Mouse (Mus musculus) lung, embryonic 16.5 days (tissue): ENCODE results near the gene Rad51d. TPM values are rescaled to one million over a fixed set of nuclear protein-coding genes. Genes with fewer than 3 reads are reported as not detected.

Experiments
- ATAC-seq: fragments of 200-750 bp; cut with Nextera tagmentation; 2 replicates; pipeline ENCODE4 v1.8.0; 2017; ENCODE audit warnings: low read depth, mild to moderate bottlenecking, moderate library complexity
- H3K27ac ChIP-seq: fragments of 300-500 bp; sonication (generic); 2 replicates; pipeline ENCODE4 v1.5.1; 2014; ENCODE audit warnings: mild to moderate bottlenecking, control low read depth, low read length
- H3K27me3 ChIP-seq: fragments of 300-500 bp; sonication (generic); 2 replicates; pipeline ENCODE4 v1.6.1; 2014; ENCODE audit warnings: low read depth, low read length, mixed read lengths; ENCODE audit not compliant: control insufficient read depth, insufficient read depth
- H3K36me3 ChIP-seq: fragments of 300-500 bp; sonication (generic); 2 replicates; pipeline ENCODE4 v1.6.1; 2014; ENCODE audit warnings: low read length; ENCODE audit not compliant: control insufficient read depth, insufficient read depth
- H3K4me1 ChIP-seq: fragments of 300-500 bp; sonication (generic); replicated peaks from 2 replicates; pipeline ENCODE4 v1.6.1; 2014; ENCODE audit warnings: low read length, mixed read lengths; ENCODE audit not compliant: control insufficient read depth, insufficient read depth
- H3K4me2 ChIP-seq: fragments of 300-500 bp; sonication (generic); 2 replicates; pipeline ENCODE4 v1.6.1; 2014; ENCODE audit warnings: low read depth, low read length, control low read depth
- H3K4me3 ChIP-seq: fragments of 300-500 bp; sonication (generic); 2 replicates; pipeline ENCODE4 v1.5.1; 2014; ENCODE audit warnings: mild to moderate bottlenecking, low read length, control low read depth
- H3K9ac ChIP-seq: fragments of 300-500 bp; sonication (generic); 2 replicates; pipeline ENCODE4 v1.6.1; 2014; ENCODE audit warnings: low read length, control low read depth
- H3K9me3 ChIP-seq: fragments of 300-500 bp; sonication (generic); 2 replicates; pipeline ENCODE4 v1.6.1; 2016; ENCODE audit warnings: low read length; ENCODE audit not compliant: control insufficient read depth
- WGBS: fragments of 180-500 bp; shearing (Covaris S2); extraction: QIAGEN DNeasy Blood & Tissue Kit; methylation state at CpG from one replicate; pipeline ENCODE4 v1.1.7; 2014; 5-methylcytosine and 5-hydroxymethylcytosine counted together
- polyA plus RNA-seq: library from polyadenylated mRNA; unstranded; fragments of >200 nt; fragmentation: Nextera tagmentation; extraction: Ambion mirVana; gene quantifications from 2 replicates; pipeline ENCODE4 v1.2.1, GENCODE M21; 2015

Gene Rad51d
- polyA plus RNA-seq, 1 experiment from 2014 or later: 14.0 TPM

GRCm38 (mm10) chr11:82920768-82921167, 30.4 kb upstream of the Rad51d start:
- 32% methylated on average over 10 of the region's 10 CpGs for WGBS
- Histone ChIP-seq H3K9ac (no peak overlapping the region), H3K9me3 (no peaks in the 10 kb centered on the region), H3K36me3 (no peaks in the 10 kb centered on the region), H3K27me3 (no peaks in the 10 kb centered on the region), H3K4me1 (no peaks in the 10 kb centered on the region), H3K27ac (no peak overlapping the region), H3K4me2 (no peak overlapping the region), H3K4me3 (no peak overlapping the region)
- no peak for ATAC-seq

- Histone ChIP-seq H3K36me3 (no peaks in the 10 kb centered on the region), H3K27ac (no peak overlapping the region)
Observed at GRCm38 (mm10) chr11:82914711-82915352, 24.4 kb upstream of the Rad51d start.

GRCm38 (mm10) chr11:82910679-82911389, 20.4 kb upstream of the Rad51d start:
- Histone ChIP-seq H3K27me3 (peaks cover 2% of the 10 kb centered on the region; the same call in 1 of the 2 replicates), H3K36me3 (no peaks in the 10 kb centered on the region), H3K9me3 (no peaks in the 10 kb centered on the region), H3K4me3 (no peak overlapping the region), H3K27ac (no peak overlapping the region), H3K9ac (no peak overlapping the region), H3K4me1 (peaks cover 10% of the 10 kb centered on the region), H3K4me2 (no peak overlapping the region)
- no peak for ATAC-seq
- WGBS: 65% methylated on average over 11 of the region's 11 CpGs

More at GRCm38 (mm10) chr11:82914711-82915352, 24.4 kb upstream of the Rad51d start:
- 4% methylated on average over 16 of the region's 16 CpGs for WGBS
- H3K4me2 ChIP-seq: peak overlapping the region; percentile 50
- peaks cover 2% of the 10 kb centered on the region; the same call in 1 of the 2 replicates for H3K27me3 ChIP-seq
- peak; percentile 63 for ATAC-seq
- H3K9ac ChIP-seq: no peak overlapping the region
- peaks cover 4% of the 10 kb centered on the region; the same call in 1 of the 2 replicates for H3K4me1 ChIP-seq
- no peaks in the 10 kb centered on the region for H3K9me3 ChIP-seq
- peak overlapping the region; percentile 15; the same call in 1 of the 2 replicates for H3K4me3 ChIP-seq

- 83% methylated on average over 4 of the region's 4 CpGs for WGBS
Observed at GRCm38 (mm10) chr11:82910250-82910649, 19.8 kb upstream of the Rad51d start, which contains the start of gene Unc45b. Gene Unc45b (plus strand): TSS chr11:82910550.

GRCm38 (mm10) chr11:82908608-82908989, 18.2 kb upstream of the Rad51d start:
- no peak overlapping the region for H3K27ac ChIP-seq
- H3K4me1 ChIP-seq: peaks cover 6% of the 10 kb centered on the region
- ATAC-seq: no peak
- H3K4me2 ChIP-seq: peak overlapping the region; percentile 86
- H3K36me3 ChIP-seq: peaks cover 12% of the 10 kb centered on the region
- peak overlapping the region; percentile 82 for H3K4me3 ChIP-seq
- peaks cover 2% of the 10 kb centered on the region; the same call in 1 of the 2 replicates for H3K27me3 ChIP-seq
- 60% methylated on average over 7 of the region's 10 CpGs for WGBS
- H3K9me3 ChIP-seq: no peaks in the 10 kb centered on the region
- peak overlapping the region; percentile 84 for H3K9ac ChIP-seq

More at GRCm38 (mm10) chr11:82910250-82910649, 19.8 kb upstream of the Rad51d start, which contains the start of gene Unc45b:
- no peak for ATAC-seq
- H3K36me3 ChIP-seq: no peaks in the 10 kb centered on the region
- peaks cover 10% of the 10 kb centered on the region for H3K4me1 ChIP-seq
- no peak within 1 kb of the TSS for H3K9ac ChIP-seq
- no peak within 1 kb of the TSS for H3K27ac ChIP-seq
- no peaks in the 10 kb centered on the region for H3K9me3 ChIP-seq
- no peak within 1 kb of the TSS for H3K4me2 ChIP-seq
- H3K27me3 ChIP-seq: peaks cover 2% of the 10 kb centered on the region; the same call in 1 of the 2 replicates
- no peak within 1 kb of the TSS for H3K4me3 ChIP-seq

GRCm38 (mm10) chr11:82907651-82908607, 17.5 kb upstream of the Rad51d start, which contains the start of gene Nle1:
Gene Nle1 (minus strand): TSS chr11:82908411.
- H3K27ac ChIP-seq: no peak within 1 kb of the TSS
- peaks cover 16% of the 10 kb centered on the region for H3K36me3 ChIP-seq
- ATAC-seq: peak; percentile 80

GRCm38 (mm10) chr11:82905816-82906215, 15.4 kb upstream of the Rad51d start:
- WGBS: 84% methylated on average over 5 of the region's 5 CpGs
- Histone ChIP-seq H3K27me3 (no peaks in the 10 kb centered on the region; the same call in 1 of the 2 replicates), H3K27ac (no peak overlapping the region), H3K4me3 (no peak overlapping the region), H3K36me3 (peaks cover 26% of the 10 kb centered on the region), H3K9ac (no peak overlapping the region), H3K4me2 (no peak overlapping the region), H3K4me1 (peaks cover 6% of the 10 kb centered on the region), H3K9me3 (no peaks in the 10 kb centered on the region)
- no peak for ATAC-seq

More at GRCm38 (mm10) chr11:82907651-82908607, 17.5 kb upstream of the Rad51d start, which contains the start of gene Nle1:
- Histone ChIP-seq H3K4me1 (peaks cover 6% of the 10 kb centered on the region), H3K4me3 (peak within 1 kb of the TSS; percentile 82), H3K4me2 (peak within 1 kb of the TSS; percentile 86), H3K27me3 (no peaks in the 10 kb centered on the region; the same call in 1 of the 2 replicates), H3K9ac (peak within 1 kb of the TSS; percentile 84), H3K9me3 (no peaks in the 10 kb centered on the region)
- 1% methylated on average over 68 of the region's 73 CpGs for WGBS

- no peaks in the 10 kb centered on the region for H3K9me3 ChIP-seq
- no peak overlapping the region for H3K4me2 ChIP-seq
- H3K27ac ChIP-seq: no peak overlapping the region
- H3K9ac ChIP-seq: no peak overlapping the region
- no peak overlapping the region for H3K4me3 ChIP-seq
- 51% methylated on average over 8 of the region's 8 CpGs for WGBS
- H3K4me1 ChIP-seq: peaks cover 6% of the 10 kb centered on the region
- H3K27me3 ChIP-seq: no peaks in the 10 kb centered on the region; the same call in 1 of the 2 replicates
- H3K36me3 ChIP-seq: peaks cover 33% of the 10 kb centered on the region
- ATAC-seq: no peak
Observed at GRCm38 (mm10) chr11:82904952-82905351, 14.5 kb upstream of the Rad51d start.
